Mouse (Mus musculus): ENCODE results near the gene Hs2st1. TPM values are rescaled to one million over a fixed set of nuclear protein-coding genes. Genes with fewer than 3 reads are reported as not detected.

Hs2st1 gene
- polyA plus RNA-seq, 1 experiment, result 0.11 TPM

DNA sequence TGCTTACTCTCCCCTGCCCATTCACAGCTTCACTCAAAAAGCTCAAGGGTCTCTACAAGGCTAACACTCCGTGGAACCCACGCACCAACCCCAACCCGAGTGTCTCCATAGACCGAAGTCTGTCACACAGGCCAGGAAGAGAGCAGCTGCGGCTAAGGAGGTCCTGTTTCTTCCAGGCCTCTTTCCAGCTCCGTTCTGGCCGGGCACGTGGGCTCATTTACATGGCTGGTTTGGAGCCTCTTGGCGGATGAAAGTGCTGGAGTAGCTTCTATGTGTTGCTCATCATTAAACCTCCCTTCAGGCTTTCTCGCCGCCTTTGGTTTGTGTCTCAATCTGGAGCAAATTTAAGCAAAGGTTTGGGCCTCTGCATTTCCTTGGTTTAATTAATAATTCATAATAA is 164.7 kb downstream of the Hs2st1 start:
- H3K27me3 ChIP-seq (ENCODE audit: control insufficient read depth), result no peaks in the 10 kb centered on the region
- TF ChIP-seq TAL1 (IDR thresholded peaks at IDR 0.05; ENCODE audit: low read length) (no peak), GATA1 (IDR thresholded peaks at IDR 0.05; ENCODE audit: low read length) (no peak)
- no peak overlapping the region for H3K4me3 ChIP-seq (replicated peaks)
- H3K9me3 ChIP-seq (ENCODE audit: control insufficient read depth, low read length), result no peaks in the 10 kb centered on the region
- no peaks in the 10 kb centered on the region for H3K36me3 ChIP-seq (ENCODE audit: control insufficient read depth)
- H3K4me1 ChIP-seq (ENCODE audit: control insufficient read depth), result peaks cover 9% of the 10 kb centered on the region

DNA sequence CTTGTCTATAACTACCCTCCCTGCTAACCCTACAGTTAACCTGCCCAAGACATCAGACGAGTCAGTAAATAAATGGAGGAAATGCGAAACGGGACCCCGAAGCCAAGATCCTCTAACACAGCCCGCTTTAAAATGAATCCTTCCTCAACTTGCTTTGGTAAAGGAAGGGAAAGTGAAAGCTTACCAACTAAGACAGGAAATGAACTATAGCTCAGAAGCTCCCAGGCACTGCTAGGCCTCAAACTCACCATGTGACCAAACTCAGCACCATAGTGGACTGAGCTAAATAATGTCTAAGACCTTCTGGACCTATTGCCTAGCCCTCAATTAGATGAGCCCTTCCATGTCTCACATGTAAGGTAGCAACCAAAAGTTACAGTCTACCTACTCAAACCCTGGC is 168.7 kb downstream of the Hs2st1 start:
- Histone ChIP-seq H3K27me3 (ENCODE audit: control insufficient read depth) (no peaks in the 10 kb centered on the region), H3K9me3 (ENCODE audit: control insufficient read depth, low read length) (no peaks in the 10 kb centered on the region), H3K36me3 (ENCODE audit: control insufficient read depth) (no peaks in the 10 kb centered on the region), H3K4me3 (replicated peaks) (no peak overlapping the region), H3K4me1 (ENCODE audit: control insufficient read depth) (peaks cover 15% of the 10 kb centered on the region)
- TF ChIP-seq GATA1 (IDR thresholded peaks at IDR 0.05; ENCODE audit: low read length) (no peak), TAL1 (IDR thresholded peaks at IDR 0.05; ENCODE audit: low read length) (no peak)

DNA sequence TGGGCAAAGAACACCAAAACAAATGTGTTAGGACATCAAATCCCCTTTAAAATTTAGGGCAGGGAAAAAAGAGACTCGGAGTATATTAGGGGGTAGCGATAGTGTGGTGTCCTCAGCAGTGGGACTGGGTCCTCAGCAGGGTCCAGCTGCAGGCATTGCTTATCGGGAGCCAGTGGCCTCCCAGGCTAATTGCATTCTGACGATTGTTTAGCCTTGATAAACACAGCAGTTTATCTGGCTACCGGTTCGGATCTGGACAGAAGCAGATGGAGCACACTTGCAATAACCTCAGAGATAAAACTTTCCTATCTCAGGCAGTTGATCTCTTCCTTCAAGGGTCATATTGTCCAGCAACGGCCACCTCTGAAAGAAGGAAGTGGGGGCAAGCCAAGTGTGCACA is 169.1 kb downstream of the Hs2st1 start:
- Histone ChIP-seq H3K27me3 (ENCODE audit: control insufficient read depth) (no peaks in the 10 kb centered on the region), H3K9me3 (ENCODE audit: control insufficient read depth, low read length) (no peaks in the 10 kb centered on the region), H3K36me3 (ENCODE audit: control insufficient read depth) (no peaks in the 10 kb centered on the region), H3K4me3 (replicated peaks) (no peak overlapping the region), H3K4me1 (ENCODE audit: control insufficient read depth) (peaks cover 15% of the 10 kb centered on the region)
- TF ChIP-seq TAL1 (IDR thresholded peaks at IDR 0.05; ENCODE audit: low read length), result no peak
- no peak for TF ChIP-seq GATA1 (IDR thresholded peaks at IDR 0.05; ENCODE audit: low read length)

DNA sequence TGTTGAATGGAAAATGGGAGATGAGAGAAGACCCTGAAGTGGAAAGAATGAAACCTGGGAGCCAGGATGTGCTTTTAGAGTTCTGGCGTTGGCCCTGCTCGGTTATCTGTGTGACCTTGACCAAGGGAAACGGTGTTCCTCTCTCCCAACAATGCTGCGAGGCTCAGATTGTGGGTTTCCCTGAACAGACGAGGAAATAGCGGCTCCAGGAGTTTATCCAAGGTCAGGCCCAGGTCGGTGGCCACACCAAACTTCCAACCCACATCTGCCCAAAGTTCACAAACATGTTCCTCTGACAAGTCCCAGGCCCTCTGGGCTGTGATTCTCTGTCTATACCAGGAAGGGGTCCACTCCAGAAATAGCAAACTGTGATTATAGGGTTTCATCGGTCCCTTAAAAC is 169.6 kb downstream of the Hs2st1 start:
- H3K4me3 ChIP-seq (replicated peaks), result no peak overlapping the region
- H3K36me3 ChIP-seq (ENCODE audit: control insufficient read depth), result no peaks in the 10 kb centered on the region
- H3K27me3 ChIP-seq (ENCODE audit: control insufficient read depth), result no peaks in the 10 kb centered on the region
- TF ChIP-seq GATA1 (IDR thresholded peaks at IDR 0.05; ENCODE audit: low read length) (no peak), TAL1 (IDR thresholded peaks at IDR 0.05; ENCODE audit: low read length) (no peak)
- H3K4me1 ChIP-seq (ENCODE audit: control insufficient read depth), result peaks cover 15% of the 10 kb centered on the region
- no peaks in the 10 kb centered on the region for H3K9me3 ChIP-seq (ENCODE audit: control insufficient read depth, low read length)

DNA sequence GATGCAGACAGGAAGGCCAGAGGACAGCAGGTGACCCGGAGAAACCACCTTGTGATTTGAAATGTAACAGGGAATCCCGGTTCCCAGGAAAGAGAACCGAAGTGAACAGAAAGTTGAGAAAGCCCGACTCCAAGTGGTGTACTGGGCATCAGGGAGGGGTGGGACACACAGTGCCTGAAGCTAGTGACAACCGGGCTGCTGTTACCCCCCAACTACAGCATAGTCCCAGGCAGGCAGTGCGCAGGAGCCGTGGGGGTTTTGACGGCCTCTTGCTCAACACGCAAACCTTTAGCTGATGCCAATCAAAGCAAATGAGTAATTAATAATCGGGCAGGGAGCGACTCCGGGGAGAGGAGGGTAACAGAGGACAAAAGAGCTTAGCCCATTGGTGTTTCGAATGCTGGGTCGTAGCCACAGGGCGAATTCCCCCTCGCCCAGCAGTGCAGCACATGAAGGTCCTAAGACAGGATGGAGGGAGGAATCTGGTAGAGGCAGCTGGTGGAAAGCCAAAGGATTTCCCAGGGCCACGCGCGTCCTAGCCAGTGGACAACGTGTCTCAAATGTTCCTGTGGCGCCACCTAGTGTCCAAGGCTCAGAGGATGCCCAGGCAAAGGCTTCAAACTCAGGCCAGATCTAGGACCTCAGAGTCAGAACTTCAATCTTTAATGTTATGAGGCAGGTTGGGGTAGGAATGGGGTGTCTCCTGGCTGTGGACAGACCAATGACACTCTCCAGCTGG is 170.5 kb downstream of the Hs2st1 start:
- Histone ChIP-seq H3K27me3 (ENCODE audit: control insufficient read depth) (no peaks in the 10 kb centered on the region), H3K4me3 (replicated peaks) (no peak overlapping the region), H3K4me1 (ENCODE audit: control insufficient read depth) (peaks cover 15% of the 10 kb centered on the region), H3K9me3 (ENCODE audit: control insufficient read depth, low read length) (no peaks in the 10 kb centered on the region), H3K36me3 (ENCODE audit: control insufficient read depth) (no peaks in the 10 kb centered on the region)
- no peak for TF ChIP-seq TAL1 (IDR thresholded peaks at IDR 0.05; ENCODE audit: low read length)
- TF ChIP-seq GATA1 (IDR thresholded peaks at IDR 0.05; ENCODE audit: low read length), result no peak

DNA sequence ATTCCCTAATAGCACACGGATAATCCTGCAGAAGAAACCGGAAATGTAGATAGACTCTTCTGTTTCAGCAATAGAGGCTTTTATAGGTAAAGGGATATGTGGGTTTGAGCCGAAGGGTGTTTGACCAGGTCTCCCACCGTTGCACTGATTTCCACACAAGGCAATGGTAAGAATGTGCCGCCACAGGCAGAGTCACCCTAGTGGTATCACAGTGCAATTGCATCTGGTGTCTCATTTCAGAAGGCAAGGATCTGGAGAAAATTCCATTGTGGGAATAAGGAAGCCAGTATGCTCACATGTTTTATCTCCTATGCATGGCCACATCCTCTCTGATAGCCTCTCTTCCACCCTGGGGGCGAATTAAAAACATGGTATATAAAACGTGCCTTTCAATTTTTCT is 171.8 kb downstream of the Hs2st1 start:
- no peaks in the 10 kb centered on the region for H3K9me3 ChIP-seq (ENCODE audit: control insufficient read depth, low read length)
- H3K27me3 ChIP-seq (ENCODE audit: control insufficient read depth), result no peaks in the 10 kb centered on the region
- peaks cover 15% of the 10 kb centered on the region for H3K4me1 ChIP-seq (ENCODE audit: control insufficient read depth)
- H3K36me3 ChIP-seq (ENCODE audit: control insufficient read depth), result no peaks in the 10 kb centered on the region
- no peak overlapping the region for H3K4me3 ChIP-seq (replicated peaks)
- TF ChIP-seq GATA1 (IDR thresholded peaks at IDR 0.05; ENCODE audit: low read length) (no peak), TAL1 (IDR thresholded peaks at IDR 0.05; ENCODE audit: low read length) (no peak)

DNA sequence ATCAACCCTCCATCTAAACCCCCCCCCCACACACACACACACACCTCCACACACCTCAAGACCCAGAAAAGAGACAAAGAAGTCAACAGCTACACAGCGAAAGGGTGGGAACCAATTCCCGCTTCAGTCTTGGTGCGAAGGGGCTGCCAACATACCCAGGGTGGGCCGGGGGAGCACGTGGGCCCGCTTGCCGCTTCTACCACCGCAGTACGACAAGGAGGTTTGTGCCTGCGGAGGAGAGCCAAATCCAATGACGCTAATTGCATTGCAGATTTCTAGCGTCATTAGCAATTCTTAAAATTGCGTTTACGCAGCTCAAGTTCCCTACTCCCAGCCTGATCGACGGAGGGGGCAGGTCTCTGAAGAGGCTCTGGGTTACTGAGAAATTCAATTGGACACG is 173.5 kb downstream of the Hs2st1 start:
- H3K27me3 ChIP-seq (ENCODE audit: control insufficient read depth), result no peaks in the 10 kb centered on the region
- no peak overlapping the region for H3K4me3 ChIP-seq (replicated peaks)
- H3K36me3 ChIP-seq (ENCODE audit: control insufficient read depth), result no peaks in the 10 kb centered on the region
- H3K4me1 ChIP-seq (ENCODE audit: control insufficient read depth), result peaks cover 15% of the 10 kb centered on the region
- TF ChIP-seq GATA1 (IDR thresholded peaks at IDR 0.05; ENCODE audit: low read length) (no peak), TAL1 (IDR thresholded peaks at IDR 0.05; ENCODE audit: low read length) (no peak)
- no peaks in the 10 kb centered on the region for H3K9me3 ChIP-seq (ENCODE audit: control insufficient read depth, low read length)

DNA sequence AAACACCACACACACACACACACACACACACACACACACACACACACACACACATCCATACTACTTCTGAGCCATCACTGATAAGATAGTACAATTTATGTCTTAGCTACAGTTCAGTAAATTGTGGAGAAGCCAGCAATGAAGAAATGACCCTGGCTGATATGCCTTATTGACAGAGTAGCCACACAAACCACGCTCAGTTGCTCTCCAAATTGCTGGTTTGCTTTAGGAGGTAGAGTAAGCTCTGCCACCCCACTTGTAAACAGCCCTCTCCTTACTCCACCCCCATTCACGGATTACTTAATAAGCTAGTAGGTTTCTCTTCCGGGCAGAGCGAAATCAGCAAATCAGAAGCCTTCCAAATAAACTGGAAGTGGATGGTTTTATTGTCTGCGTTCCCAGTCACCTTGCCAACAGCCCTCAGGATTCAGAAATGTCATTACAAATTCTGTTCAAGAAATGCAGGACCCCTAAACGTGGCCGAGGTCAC is 175.5 kb downstream of the Hs2st1 start:
- H3K36me3 ChIP-seq (ENCODE audit: control insufficient read depth), result no peaks in the 10 kb centered on the region
- TF ChIP-seq GATA1 (IDR thresholded peaks at IDR 0.05; ENCODE audit: low read length), result no peak
- no peak for TF ChIP-seq TAL1 (IDR thresholded peaks at IDR 0.05; ENCODE audit: low read length)
- H3K27me3 ChIP-seq (ENCODE audit: control insufficient read depth), result no peaks in the 10 kb centered on the region
- H3K4me1 ChIP-seq (ENCODE audit: control insufficient read depth), result peaks cover 2% of the 10 kb centered on the region
- H3K9me3 ChIP-seq (ENCODE audit: control insufficient read depth, low read length), result no peaks in the 10 kb centered on the region
- H3K4me3 ChIP-seq (replicated peaks), result no peak overlapping the region

DNA sequence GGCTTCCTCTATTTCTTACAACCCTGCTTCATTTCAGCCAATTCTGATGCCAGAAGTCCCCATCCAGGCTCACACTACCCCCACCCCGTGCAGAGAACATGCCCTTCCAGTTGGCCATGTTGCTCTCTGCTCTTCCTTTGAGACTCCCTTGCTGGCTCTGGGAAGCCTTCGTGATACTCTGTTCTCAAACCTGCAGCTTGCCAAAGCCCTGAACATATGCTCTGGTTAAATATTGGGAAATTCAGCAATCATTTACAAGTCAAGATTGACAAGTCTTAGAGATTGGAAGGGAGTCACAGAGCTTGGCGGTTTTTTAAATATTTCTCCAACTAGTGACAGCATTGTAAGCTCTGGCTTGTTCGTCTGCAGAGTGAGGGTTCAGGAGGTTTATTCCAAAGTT is 183.5 kb downstream of the Hs2st1 start:
- H3K27me3 ChIP-seq (ENCODE audit: control insufficient read depth), result no peaks in the 10 kb centered on the region
- H3K36me3 ChIP-seq (ENCODE audit: control insufficient read depth), result no peaks in the 10 kb centered on the region
- peaks cover 2% of the 10 kb centered on the region for H3K4me1 ChIP-seq (ENCODE audit: control insufficient read depth)
- no peaks in the 10 kb centered on the region for H3K9me3 ChIP-seq (ENCODE audit: control insufficient read depth, low read length)
- TF ChIP-seq TAL1 (IDR thresholded peaks at IDR 0.05; ENCODE audit: low read length), result no peak
- TF ChIP-seq GATA1 (IDR thresholded peaks at IDR 0.05; ENCODE audit: low read length), result no peak
- no peak overlapping the region for H3K4me3 ChIP-seq (replicated peaks)

DNA sequence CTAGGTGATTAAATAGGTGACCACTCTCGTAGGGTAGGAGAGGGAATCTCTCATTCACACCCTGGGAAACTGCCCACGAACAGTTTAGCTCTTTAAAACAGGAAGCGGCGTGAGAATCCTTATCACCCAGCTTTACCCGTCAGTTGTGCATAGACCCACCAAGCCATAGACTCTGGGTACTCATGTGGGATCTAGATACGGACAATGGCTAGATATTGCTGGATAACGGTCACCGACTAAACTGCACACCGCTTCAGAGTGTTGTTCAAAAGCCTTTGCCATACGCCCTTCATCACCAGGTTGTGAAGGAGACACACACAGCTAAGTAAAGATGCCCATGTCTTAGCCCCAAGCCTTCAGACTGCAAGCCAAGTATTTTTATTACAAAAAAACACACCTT is 185.3 kb downstream of the Hs2st1 start:
- H3K4me3 ChIP-seq (replicated peaks), result no peak overlapping the region
- no peaks in the 10 kb centered on the region for H3K9me3 ChIP-seq (ENCODE audit: control insufficient read depth, low read length)
- H3K4me1 ChIP-seq (ENCODE audit: control insufficient read depth), result peaks cover 6% of the 10 kb centered on the region
- H3K36me3 ChIP-seq (ENCODE audit: control insufficient read depth), result no peaks in the 10 kb centered on the region
- H3K27me3 ChIP-seq (ENCODE audit: control insufficient read depth), result no peaks in the 10 kb centered on the region
- no peak for TF ChIP-seq TAL1 (IDR thresholded peaks at IDR 0.05; ENCODE audit: low read length)
- TF ChIP-seq GATA1 (IDR thresholded peaks at IDR 0.05; ENCODE audit: low read length), result no peak

All from erythroblast, embryonic 14.5 days (primary cell).